Mouse (Mus musculus): ENCODE measurements around the gene Rap1b. TPM values are rescaled to one million over a fixed set of nuclear protein-coding genes. Genes with fewer than 3 reads are reported as not detected.
A peak's percentile ranks its signal among the peaks of the same experiment; 100 is the strongest.

Rap1b gene
- polyA plus RNA-seq, 1 experiment from 2014 or later: 100 TPM

DNA sequence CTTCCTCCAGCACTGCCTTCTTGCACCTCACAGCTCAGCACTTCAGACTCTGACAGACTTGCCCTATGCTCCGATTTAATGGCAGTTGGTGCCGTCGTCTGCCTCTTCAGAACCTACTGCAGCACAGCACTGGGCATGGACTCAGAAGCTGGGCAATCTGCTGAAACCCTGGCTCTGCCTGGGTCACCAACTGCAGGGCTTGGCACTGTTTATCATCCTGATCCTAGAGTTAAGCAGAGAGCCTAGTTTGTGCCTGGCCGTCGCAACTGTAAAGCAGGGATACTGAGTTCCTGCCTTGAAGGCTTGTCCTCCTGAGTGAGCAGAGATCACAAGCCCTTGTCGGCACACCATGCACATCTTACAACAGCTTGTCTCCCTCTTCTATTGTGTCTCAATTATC, 29.1 kb downstream of the Rap1b start:
- peaks cover 82% of the 10 kb centered on the region for H3K36me3 ChIP-seq (replicated peaks)

DNA sequence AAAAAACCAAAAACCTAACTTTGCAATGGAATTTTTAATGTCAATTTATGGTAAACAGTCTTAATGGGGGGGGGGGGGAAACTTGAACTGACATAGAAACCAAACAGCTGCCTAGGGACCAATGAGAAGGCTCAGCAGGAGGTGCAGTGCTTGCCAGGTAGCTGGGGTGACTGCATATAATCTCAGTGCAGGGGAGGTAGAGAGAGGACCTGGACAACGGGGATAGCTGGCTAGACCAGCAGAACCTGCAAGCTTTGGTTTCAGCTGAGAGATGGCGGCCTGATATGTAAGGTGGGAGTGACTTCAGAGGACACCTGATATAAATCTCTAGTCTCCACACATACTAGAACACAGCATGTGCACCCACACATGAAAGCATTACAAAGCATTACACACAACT, 33.3 kb downstream of the Rap1b start:
- Histone ChIP-seq H3K27me3 (no peaks in the 10 kb centered on the region), H3K27ac (replicated peaks) (no peak overlapping the region), H3K36me3 (replicated peaks) (peaks cover 49% of the 10 kb centered on the region), H3K9ac (no peak overlapping the region), H3K9me3 (replicated peaks) (no peaks in the 10 kb centered on the region), H3K4me3 (replicated peaks) (no peak overlapping the region), H3K4me1 (replicated peaks) (0 out of 2 replicates have a peak, but pooled peaks cover 6% of the 10 kb centered on the region), H3K4me2 (no peak overlapping the region)
- ATAC-seq (ENCODE audit: insufficient read depth): no peak
- WGBS (ENCODE audit: insufficient replicate concordance): 76% methylated on average over 2 of the region's 2 CpGs

More for the DNA sequence above, 29.1 kb downstream of the Rap1b start:
- Histone ChIP-seq H3K4me3 (replicated peaks) (no peak overlapping the region), H3K4me1 (replicated peaks) (no peaks in the 10 kb centered on the region), H3K27me3 (no peaks in the 10 kb centered on the region), H3K4me2 (no peak overlapping the region), H3K27ac (replicated peaks) (no peak overlapping the region), H3K9me3 (replicated peaks) (no peaks in the 10 kb centered on the region), H3K9ac (no peak overlapping the region)
- ATAC-seq (ENCODE audit: insufficient read depth): no peak
- 86% methylated on average over 6 of the region's 6 CpGs for WGBS (ENCODE audit: insufficient replicate concordance)

- no peak overlapping the region for H3K4me3 ChIP-seq (replicated peaks)
- no peak for ATAC-seq (ENCODE audit: insufficient read depth)
- H3K9ac ChIP-seq: no peak overlapping the region
- no peaks in the 10 kb centered on the region for H3K27me3 ChIP-seq
- no peaks in the 10 kb centered on the region for H3K9me3 ChIP-seq (replicated peaks)
- no peak overlapping the region for H3K27ac ChIP-seq (replicated peaks)
- no peak overlapping the region for H3K4me2 ChIP-seq
- WGBS (ENCODE audit: insufficient replicate concordance): 75% methylated on average over 8 of the region's 8 CpGs
- peaks cover 39% of the 10 kb centered on the region for H3K36me3 ChIP-seq (replicated peaks)
- 0 out of 2 replicates have a peak, but pooled peaks cover 6% of the 10 kb centered on the region for H3K4me1 ChIP-seq (replicated peaks)
These were observed 34.3 kb downstream of the Rap1b start for GRCm38 (mm10) chr10:117811555-117811954.

DNA sequence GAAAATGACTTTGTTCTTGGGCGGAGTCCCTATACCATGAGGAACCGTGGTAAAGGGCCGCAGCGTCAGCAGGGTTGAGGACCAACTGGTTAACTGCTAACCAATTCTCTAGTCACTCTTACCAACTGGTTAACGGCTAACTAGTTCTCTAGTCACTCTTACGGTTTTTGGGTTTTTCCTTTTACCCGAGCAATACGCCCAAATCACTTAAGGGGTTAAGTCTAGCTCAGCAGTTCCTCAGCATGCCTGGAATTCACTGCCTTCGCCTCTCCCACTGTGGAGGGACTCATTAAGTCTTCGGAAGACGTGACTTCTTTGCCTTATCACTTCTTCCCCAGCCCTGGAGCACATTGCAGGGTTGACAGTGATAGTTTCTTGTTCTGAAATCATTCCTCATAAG, 35.3 kb downstream of the Rap1b start:
- no peak overlapping the region for H3K9ac ChIP-seq
- no peaks in the 10 kb centered on the region for H3K9me3 ChIP-seq (replicated peaks)
- no peak overlapping the region for H3K4me2 ChIP-seq
- H3K27ac ChIP-seq (replicated peaks): no peak overlapping the region
- H3K27me3 ChIP-seq: no peaks in the 10 kb centered on the region
- no peak overlapping the region for H3K4me3 ChIP-seq (replicated peaks)
- no peak for ATAC-seq (ENCODE audit: insufficient read depth)
- WGBS (ENCODE audit: insufficient replicate concordance): 64% methylated on average over 11 of the region's 11 CpGs
- peaks cover 29% of the 10 kb centered on the region for H3K36me3 ChIP-seq (replicated peaks)
- H3K4me1 ChIP-seq (replicated peaks): 0 out of 2 replicates have a peak, but pooled peaks cover 6% of the 10 kb centered on the region

DNA sequence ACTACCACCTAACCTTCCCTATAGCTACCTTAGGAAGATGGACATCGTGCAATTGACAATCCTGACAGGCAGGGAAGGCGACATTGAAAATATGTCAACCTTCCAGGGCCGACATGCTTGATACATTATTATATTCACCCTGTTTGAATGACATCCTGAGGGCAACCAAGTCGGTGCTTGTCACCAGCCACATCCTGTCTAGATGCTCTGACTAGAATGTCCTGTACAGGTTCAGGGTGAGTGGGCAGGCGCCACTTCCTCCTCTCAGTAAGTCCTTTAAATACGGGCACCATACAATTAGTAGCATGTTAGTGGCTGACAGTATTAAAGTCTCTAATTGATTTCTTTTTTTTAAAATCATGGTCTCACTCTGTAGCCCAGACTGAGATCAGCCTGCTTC, 37.8 kb downstream of the Rap1b start:
- Histone ChIP-seq H3K9me3 (replicated peaks) (no peaks in the 10 kb centered on the region), H3K27ac (replicated peaks) (no peak overlapping the region), H3K4me1 (replicated peaks) (peaks cover 14% of the 10 kb centered on the region; the same call in 1 of the 2 replicates), H3K4me2 (no peak overlapping the region), H3K36me3 (replicated peaks) (peaks cover 13% of the 10 kb centered on the region), H3K27me3 (no peaks in the 10 kb centered on the region), H3K4me3 (replicated peaks) (no peak overlapping the region), H3K9ac (no peak overlapping the region)
- WGBS (ENCODE audit: insufficient replicate concordance): 34% methylated on average over 6 of the region's 6 CpGs
- ATAC-seq (ENCODE audit: insufficient read depth): no peak

- Histone ChIP-seq H3K27me3 (no peaks in the 10 kb centered on the region), H3K4me2 (no peak overlapping the region), H3K27ac (replicated peaks) (no peak overlapping the region), H3K36me3 (replicated peaks) (no peaks in the 10 kb centered on the region), H3K9ac (no peak overlapping the region), H3K4me1 (replicated peaks) (peaks cover 11% of the 10 kb centered on the region; the same call in 1 of the 2 replicates), H3K9me3 (replicated peaks) (no peaks in the 10 kb centered on the region), H3K4me3 (replicated peaks) (no peak overlapping the region)
- WGBS (ENCODE audit: insufficient replicate concordance): 69% methylated on average over 9 of the region's 9 CpGs
- ATAC-seq (ENCODE audit: insufficient read depth): no peak
These were observed 39.9 kb downstream of the Rap1b start for GRCm38 (mm10) chr10:117805919-117806318.

DNA sequence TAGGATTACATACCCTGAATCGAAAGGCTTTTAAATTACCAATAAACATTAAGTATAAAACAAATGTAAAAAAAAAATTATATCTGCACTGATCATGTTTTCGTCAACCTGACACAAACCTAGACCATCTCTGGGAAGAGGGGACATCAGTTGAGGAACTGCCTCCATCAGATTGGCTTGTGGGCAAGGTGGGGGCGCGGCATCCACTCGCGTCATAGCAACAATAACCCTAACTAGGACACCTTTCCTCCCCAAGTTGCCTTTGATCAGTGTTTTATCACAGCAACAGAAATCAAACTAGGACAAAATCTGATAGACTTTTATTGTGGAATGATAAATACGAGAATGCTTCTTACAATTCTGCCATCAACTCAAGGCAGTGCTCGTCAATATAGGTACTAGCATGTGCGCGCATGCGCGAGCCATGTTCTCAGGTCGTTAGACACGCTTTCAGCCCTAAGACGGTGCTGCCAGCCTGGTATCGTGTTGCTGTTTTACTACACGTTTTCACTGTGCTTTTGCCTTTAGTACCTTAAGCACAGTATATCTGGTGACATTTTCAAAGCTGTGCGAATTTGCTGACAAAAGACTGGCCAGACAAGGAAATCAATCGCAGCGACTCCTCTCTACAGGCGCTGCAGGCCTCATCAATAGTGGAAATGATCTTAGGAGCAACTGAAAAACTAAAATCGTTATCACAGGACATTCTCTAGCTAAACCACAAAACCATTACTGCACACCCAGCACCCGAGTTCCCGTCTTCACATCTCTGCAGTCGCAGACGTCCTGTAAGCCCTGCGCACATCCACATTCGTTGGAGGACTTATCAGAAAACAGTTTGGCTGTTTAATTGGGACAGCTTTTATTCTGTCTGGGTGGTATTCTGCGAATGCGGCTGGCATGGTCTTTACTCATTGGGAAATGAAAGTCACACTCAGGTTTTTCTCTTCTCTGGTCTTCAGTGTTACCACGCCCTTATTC, 41.7 kb downstream of the Rap1b start:
- peaks cover 9% of the 10 kb centered on the region; the same call in 1 of the 2 replicates for H3K4me1 ChIP-seq (replicated peaks)
- ATAC-seq (ENCODE audit: insufficient read depth): no peak

GRCm38 (mm10) chr10:117801886-117802285, 43.9 kb downstream of the Rap1b start:
- no peak overlapping the region for H3K4me2 ChIP-seq

More for the DNA sequence above, 41.7 kb downstream of the Rap1b start:
- Histone ChIP-seq H3K9me3 (replicated peaks) (no peaks in the 10 kb centered on the region), H3K36me3 (replicated peaks) (no peaks in the 10 kb centered on the region), H3K27me3 (no peaks in the 10 kb centered on the region), H3K4me3 (replicated peaks) (no peak overlapping the region), H3K27ac (replicated peaks) (no peak overlapping the region), H3K9ac (no peak overlapping the region), H3K4me2 (peak overlapping the region; percentile 18; the same call in 1 of the 2 replicates)
- 45% methylated on average over 31 of the region's 31 CpGs for WGBS (ENCODE audit: insufficient replicate concordance)

GRCm38 (mm10) chr10:117799806-117800205, 46.0 kb downstream of the Rap1b start:
- H3K9me3 ChIP-seq (replicated peaks): no peaks in the 10 kb centered on the region
- H3K4me1 ChIP-seq (replicated peaks): peaks cover 9% of the 10 kb centered on the region; the same call in 1 of the 2 replicates
- no peak overlapping the region for H3K27ac ChIP-seq (replicated peaks)
- no peaks in the 10 kb centered on the region for H3K27me3 ChIP-seq
- WGBS (ENCODE audit: insufficient replicate concordance): 82% methylated on average over 11 of the region's 11 CpGs
- H3K36me3 ChIP-seq (replicated peaks): no peaks in the 10 kb centered on the region
- no peak overlapping the region for H3K4me2 ChIP-seq
- H3K9ac ChIP-seq: no peak overlapping the region
- no peak overlapping the region for H3K4me3 ChIP-seq (replicated peaks)
- ATAC-seq (ENCODE audit: insufficient read depth): no peak

More at GRCm38 (mm10) chr10:117801886-117802285, 43.9 kb downstream of the Rap1b start:
- Histone ChIP-seq H3K4me3 (replicated peaks) (no peak overlapping the region), H3K27ac (replicated peaks) (no peak overlapping the region), H3K4me1 (replicated peaks) (peaks cover 9% of the 10 kb centered on the region; the same call in 1 of the 2 replicates), H3K9ac (no peak overlapping the region), H3K27me3 (no peaks in the 10 kb centered on the region), H3K36me3 (replicated peaks) (no peaks in the 10 kb centered on the region), H3K9me3 (replicated peaks) (no peaks in the 10 kb centered on the region)
- WGBS (ENCODE audit: insufficient replicate concordance): 81% methylated on average over 9 of the region's 9 CpGs
- ATAC-seq (ENCODE audit: insufficient read depth): no peak

DNA sequence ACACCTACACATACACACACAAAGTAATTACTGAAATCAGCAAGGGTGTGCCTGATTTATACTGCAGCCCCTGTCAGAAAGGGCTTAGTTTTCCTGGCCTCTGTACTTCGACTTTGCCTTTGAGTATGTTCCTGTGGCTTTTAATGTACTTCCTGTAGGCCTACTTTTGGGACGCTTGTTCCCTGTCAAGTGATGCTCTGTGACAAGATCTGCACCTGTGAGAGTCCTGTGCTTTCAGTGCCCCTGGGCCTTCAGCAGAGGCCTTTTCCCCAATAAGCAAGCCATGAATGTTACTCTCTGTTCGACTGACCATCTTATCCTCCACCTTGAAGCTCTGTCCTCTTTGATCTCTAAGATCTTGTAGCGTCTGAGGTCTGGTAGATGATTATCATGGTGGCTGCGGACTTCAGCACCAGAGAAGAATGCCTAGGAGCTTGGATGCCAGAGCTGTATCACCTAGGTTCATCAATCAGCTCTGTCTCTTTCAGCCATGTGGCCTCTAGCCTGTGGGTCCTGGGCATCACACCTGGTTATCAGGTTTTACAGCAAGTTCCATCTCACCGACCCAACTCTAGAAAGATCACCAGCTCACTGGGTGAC, 47.3 kb downstream of the Rap1b start:
- H3K9me3 ChIP-seq (replicated peaks): no peaks in the 10 kb centered on the region
- no peak overlapping the region for H3K4me2 ChIP-seq
- 50% methylated on average over 6 of the region's 6 CpGs for WGBS (ENCODE audit: insufficient replicate concordance)

GRCm38 (mm10) chr10:117797684-117798083, 48.2 kb downstream of the Rap1b start:
- H3K4me2 ChIP-seq: no peak overlapping the region
- H3K27me3 ChIP-seq: no peaks in the 10 kb centered on the region
- 55% methylated on average over 7 of the region's 7 CpGs for WGBS (ENCODE audit: insufficient replicate concordance)
- H3K9me3 ChIP-seq (replicated peaks): no peaks in the 10 kb centered on the region
- no peak overlapping the region for H3K4me3 ChIP-seq (replicated peaks)
- peaks cover 12% of the 10 kb centered on the region for H3K4me1 ChIP-seq (replicated peaks)
- ATAC-seq (ENCODE audit: insufficient read depth): no peak
- no peak overlapping the region for H3K9ac ChIP-seq
- H3K27ac ChIP-seq (replicated peaks): no peak overlapping the region
- H3K36me3 ChIP-seq (replicated peaks): no peaks in the 10 kb centered on the region

More for the DNA sequence above, 47.3 kb downstream of the Rap1b start:
- Histone ChIP-seq H3K9ac (no peak overlapping the region), H3K27me3 (no peaks in the 10 kb centered on the region), H3K4me3 (replicated peaks) (no peak overlapping the region), H3K4me1 (replicated peaks) (peaks cover 5% of the 10 kb centered on the region), H3K27ac (replicated peaks) (no peak overlapping the region), H3K36me3 (replicated peaks) (no peaks in the 10 kb centered on the region)
- no peak for ATAC-seq (ENCODE audit: insufficient read depth)
